Mouse (Mus musculus): ENCODE measurements around the gene Fbxo8.

Gene Fbxo8

GRCm38 (mm10) chr8:56550558-56551360 lies at the start of gene Fbxo8, which contains the start of gene Cep44:
Fbxo8 (plus strand) TSS chr8:56551090.
Cep44 (minus strand) TSS chr8:56551047.
- DNase-seq: peak; percentile 97

GRCm38 (mm10) chr8:56501911-56502310 lies 49.0 kb upstream of the Fbxo8 start:
- DNase-seq: no peak

DNA sequence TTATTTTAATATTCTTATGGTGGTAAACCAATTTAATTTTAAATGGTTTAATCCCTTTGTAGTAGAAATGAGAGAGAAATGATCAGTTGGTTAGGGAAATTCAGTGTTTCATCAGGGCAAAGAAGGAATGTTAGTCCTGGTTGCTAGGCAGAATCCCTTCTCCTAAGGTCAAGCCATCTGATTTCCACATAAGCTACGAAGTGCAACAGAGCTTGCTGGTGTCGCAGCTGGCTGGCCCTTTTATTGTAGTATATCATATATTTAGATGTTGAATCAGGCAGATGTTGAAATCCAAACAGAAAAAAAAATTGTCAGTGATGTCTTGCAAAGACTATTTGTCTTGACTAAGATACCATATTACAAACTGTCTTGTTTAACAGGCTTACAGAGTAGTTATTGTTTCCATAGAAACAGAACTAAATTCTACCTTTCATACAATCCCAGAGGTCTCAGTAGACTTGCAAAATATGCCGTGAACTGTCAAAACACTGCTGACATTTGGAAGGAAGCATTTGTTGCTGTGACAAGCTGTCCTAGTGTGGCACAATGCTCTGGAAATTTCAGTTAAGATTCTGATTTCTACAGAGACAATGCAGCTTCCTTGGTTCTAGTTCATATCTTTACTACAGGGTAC lies 42.5 kb upstream of the Fbxo8 start:
- no peak for DNase-seq

DNA sequence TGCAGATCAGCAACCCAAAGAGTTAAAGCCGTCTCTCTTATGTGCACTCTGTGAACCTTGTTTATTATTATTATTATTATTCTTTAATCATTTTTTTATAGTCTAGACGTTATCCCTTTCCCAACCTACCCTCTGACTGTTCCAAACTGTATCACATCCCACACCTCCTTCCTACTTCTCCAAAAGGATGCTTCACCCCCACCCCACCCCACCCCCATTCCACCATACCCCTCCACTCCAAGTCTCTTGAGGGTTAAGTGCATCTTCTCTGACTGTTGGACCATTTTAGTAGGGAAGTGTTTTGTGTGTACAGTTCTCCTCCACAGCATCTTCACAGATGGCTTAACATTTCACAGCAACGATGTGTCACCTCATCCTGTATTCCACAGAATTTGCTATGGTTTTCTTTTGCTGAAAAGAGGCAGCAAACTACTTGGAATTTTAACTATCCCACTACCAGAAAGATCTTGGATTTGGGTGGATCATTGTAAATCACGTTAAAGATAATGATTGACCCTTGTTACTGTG lies 41.9 kb upstream of the Fbxo8 start:
- no peak for DNase-seq

- DNase-seq: no peak
Measured at GRCm38 (mm10) chr8:56518848-56519247, 32.0 kb upstream of the Fbxo8 start.

- DNase-seq: no peak
Measured at GRCm38 (mm10) chr8:56520249-56520648, 30.6 kb upstream of the Fbxo8 start.

GRCm38 (mm10) chr8:56521051-56521450 lies 29.8 kb upstream of the Fbxo8 start:
- DNase-seq: peak; percentile 1

DNA sequence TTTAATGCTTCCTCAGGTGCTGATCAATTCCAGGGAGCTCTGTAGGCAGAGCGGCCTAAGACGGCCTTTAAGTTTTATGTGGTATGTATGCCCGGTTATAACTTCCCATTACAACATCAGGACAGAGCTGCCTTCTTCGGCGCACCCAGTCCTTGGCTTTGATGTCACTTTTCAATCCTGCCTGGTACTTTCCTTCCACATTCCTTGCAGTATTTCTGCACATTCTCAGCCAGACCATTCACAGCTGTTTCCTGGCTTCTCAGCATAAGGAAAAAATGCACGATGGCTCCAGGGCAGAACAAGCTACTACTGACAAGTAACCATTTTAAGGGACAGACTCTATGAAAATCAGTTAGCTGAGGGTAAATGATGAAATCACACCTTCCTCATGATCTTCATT lies 22.0 kb upstream of the Fbxo8 start:
- no peak for DNase-seq

DNA sequence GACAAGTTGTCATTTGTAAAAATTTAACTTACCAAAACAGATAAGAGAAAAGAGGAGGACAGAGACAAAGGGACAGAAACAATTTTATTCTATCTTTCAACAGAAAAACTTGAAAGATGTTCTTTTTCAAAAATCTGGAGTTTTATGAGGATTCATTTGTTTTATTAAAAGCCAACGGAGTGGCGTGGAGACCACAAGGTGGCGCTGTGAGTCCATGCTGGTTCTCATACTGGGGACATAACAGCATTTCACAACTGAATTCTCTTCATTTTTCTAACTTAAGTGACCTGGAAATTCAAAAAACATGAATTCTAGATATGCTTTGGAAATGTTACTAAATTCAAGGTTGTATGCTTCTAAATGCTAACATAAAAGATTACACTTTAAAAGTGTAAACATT lies 20.5 kb upstream of the Fbxo8 start:
- DNase-seq: peak; percentile 55

DNA sequence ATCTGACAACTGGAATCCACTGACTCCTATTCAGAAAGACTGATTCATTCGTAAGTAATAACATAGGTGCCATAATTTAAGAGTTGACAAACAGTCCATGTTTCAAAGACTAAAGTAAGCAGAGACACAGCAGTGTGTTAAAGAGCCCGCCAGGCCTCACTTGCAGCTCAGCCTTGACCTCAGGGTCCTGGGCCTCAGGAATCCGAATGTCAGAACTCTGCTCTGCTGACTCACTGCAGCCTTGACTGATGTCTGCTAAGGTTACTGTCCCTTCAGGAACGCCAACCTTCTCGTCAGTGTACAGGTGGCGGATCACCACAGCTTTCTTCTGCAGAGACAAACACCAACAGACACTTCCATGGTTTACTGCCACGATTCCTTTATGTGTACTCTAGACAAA lies 10.2 kb upstream of the Fbxo8 start:
- DNase-seq: no peak

DNA sequence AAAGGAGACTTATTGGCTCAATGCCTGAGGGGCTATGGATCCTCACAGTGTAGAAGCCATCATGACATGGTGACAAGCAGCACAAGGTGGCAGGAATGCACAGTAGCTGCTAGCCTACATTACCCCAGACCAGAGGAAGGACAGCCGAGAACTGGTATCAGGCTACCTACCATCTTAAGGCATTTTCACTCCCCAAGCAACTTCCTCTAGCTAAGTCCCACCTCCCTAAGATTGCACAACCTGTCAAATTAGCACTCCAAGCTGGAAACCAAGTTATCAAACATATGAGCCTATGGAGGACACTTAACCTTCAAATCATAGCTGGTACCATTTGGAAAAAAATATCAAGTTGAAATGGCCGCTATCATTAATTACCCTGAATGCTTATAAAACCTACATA lies 3.0 kb upstream of the Fbxo8 start:
- DNase-seq: no peak

DNA sequence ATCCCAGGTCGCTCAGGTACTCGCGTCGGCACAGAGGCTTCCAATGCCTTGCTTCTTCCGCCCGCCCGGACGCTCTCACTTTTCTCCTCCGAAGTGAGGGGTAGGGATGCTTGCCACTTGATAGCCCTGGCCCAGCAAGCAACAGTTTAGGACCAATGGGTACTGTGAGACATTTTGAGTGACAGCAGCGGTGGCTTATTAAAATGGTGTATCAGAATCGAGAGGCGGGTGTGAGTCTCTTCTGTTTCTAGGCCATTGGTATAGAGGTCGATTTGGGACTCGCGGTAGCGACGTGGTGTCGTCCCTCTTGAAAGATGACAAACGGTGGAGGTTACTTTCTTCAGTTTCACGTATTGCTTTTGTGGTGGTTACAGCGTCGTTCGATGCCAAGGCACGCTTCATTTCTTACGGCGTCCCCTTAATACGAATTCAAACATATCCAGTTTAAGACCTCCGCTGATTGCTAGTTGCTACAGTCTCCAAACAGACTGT lies 517 bp downstream of the Fbxo8 start:
- peak; percentile 97 for DNase-seq

GRCm38 (mm10) chr8:56552045-56552444 lies 1.2 kb downstream of the Fbxo8 start:
- peak; percentile 6 for DNase-seq

DNA sequence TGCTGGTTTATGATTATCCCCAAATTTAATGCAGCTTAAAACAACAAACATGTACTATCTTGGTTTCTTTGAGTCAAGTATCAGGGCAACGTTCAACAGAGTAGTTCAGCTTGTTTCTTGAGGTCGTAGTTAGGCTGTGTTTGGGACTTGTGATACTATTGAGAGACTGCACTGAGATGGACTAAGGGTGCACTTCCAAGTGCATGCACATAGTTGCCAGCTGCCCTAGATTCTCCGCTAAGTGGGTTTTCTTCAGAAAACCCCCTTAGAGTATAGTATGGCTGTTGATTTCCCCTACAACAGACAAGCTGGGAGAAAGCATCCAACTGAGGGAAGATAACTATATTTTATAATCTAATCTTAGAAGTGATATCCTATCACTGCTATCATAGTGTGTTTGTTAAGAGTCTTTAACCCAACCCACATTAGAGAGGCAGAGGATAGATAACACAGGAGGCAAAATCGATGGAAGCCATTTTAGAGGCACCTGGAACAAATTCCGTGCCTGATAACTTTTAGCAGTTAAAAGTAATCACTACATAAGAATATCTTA lies 1.7 kb downstream of the Fbxo8 start:
- no peak for DNase-seq

DNA sequence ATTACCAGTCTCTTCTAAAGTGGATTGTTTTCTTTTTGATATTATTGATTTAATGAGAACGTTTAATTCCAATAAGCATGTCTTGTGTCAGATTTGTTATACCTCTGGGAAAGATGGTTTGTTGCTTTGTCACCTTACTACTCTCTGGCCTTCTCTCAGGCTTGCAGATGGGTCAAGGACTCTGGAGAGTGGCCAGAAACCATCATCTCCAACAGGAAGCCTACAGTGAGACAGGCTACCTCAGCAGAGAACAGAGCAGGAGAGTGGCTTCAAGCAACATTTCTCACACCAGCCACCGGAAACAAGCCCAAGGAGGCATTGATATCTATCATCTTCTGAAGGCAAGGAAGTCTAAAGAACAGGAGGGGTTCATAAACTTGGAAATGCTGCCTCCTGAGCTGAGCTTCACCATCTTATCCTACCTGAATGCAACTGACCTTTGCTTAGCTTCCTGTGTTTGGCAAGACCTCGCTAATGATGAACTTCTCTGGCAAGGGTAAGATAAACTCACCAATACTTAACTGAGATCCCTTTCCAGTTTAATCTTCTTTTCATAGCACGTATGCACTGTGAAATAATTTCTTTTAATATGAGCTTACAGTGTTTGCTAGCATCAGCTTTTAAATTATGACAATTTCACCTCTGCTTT lies 13.6 kb downstream of the Fbxo8 start:
- no peak for DNase-seq

DNA sequence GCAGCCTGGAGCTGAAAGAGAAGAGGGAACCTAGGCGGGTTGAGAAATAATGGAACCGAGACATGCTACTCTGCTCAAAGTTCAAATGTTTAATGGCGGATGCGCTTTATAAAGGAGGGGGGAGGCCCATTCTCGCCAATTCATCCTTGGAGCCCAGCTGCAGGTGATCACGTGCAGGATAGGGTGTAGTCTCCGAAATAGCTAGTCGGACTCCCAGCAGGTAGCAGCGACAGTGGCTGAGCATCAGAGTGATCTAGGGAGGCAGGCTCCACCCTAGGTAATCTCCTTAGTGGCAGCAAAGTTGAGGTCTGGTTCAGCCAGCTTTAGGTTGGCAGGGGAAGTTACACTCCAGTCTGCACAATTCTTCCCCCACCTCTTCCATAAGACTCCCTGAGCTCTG lies 16.0 kb downstream of the Fbxo8 start:
- no peak for DNase-seq

- DNase-seq: no peak
Measured at GRCm38 (mm10) chr8:56580918-56581317, 30.0 kb downstream of the Fbxo8 start.

DNA sequence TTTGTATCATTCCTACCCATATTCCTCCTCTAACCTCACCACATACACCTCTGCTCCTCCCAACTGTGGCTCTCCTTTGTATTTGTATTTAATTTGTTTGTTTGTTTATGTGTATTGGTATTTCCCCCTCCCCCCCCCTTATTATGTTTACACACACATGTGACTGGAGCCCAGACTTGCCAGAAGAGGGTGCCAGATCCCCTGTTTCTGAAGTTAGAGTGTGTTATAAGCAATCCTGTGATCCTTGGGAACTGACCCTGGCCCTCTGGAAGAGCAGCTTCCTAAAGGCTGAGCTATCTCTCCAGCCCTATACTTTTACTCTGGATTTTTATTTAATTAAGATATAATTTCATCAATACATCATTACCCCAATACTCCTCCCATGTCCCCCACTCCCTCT lies 32.0 kb downstream of the Fbxo8 start:
- peak; percentile 7 for DNase-seq

GRCm38 (mm10) chr8:56589004-56589403 lies 38.1 kb downstream of the Fbxo8 start:
- DNase-seq: peak; percentile 3

DNA sequence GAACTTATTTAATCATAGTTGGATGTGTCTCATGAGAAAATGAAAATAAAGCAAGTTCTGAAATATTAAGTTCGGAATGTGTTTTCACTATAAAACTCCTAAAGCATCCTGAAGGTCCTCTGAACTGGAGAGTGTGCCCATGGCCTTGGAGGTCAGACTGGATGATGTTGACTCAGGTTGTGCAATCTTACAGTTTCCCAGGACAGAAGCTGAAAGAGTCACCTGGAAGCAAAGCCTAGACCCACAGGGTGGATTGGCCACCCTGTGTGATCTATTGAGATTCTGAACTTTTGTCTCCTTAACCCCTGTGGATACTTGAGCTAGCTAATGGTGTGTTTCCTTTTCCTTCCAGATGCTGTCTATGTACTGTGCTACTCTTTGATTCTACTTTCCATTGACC lies 40.2 kb downstream of the Fbxo8 start:
- DNase-seq: no peak

DNA sequence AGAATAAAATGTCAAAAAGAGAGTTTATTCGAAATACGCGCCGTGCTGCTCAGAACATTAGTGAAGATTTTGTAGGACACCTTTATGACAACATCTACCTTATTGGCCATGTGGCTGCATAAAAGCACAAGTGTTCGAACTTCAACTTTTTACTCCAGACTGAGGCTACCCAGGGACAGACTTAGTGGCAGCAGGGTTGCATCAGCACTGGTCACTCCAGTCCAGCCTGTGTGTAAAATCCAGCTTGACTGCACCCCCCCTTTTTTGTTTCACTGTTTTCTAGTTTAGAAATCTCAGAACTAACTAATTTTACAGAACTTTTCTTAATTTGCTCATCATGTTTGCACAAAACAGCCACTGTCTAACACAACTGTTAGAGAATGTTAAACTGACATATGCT lies 40.6 kb downstream of the Fbxo8 start:
- DNase-seq: no peak

DNA sequence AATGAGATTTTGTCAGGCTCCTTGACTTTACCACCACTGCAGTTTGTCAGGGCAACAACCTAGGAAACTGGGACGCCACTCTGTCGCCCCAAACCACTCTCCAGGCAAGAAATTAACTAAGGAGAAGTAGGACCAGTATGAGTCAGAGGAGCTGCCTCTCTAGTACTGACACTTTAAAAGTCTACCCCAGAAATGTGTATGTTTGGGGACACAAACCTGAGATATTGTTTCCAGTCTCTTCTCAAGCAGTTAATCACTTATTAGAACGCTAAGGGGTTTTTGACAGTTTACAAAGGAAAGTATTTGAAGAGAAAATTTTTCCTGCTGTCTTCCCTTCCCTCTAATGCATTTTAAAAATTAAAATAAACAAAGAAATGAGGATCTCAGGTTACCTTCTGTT lies 55.6 kb downstream of the Fbxo8 start:
- DNase-seq: no peak

- no peak for DNase-seq
Measured at GRCm38 (mm10) chr8:56611736-56612135, 60.8 kb downstream of the Fbxo8 start.

All from retina, postnatal 1 day (tissue).